Mouse (Mus musculus): ENCODE results near the gene Gpc2. TPM values are rescaled to one million over a fixed set of nuclear protein-coding genes. Genes with fewer than 3 reads are reported as not detected.
A peak's percentile ranks its signal among the peaks of the same experiment; 100 is the strongest.

The Gpc2 gene
- polyA plus RNA-seq, 1 experiment from 2014 or later = 34.9 TPM

DNA sequence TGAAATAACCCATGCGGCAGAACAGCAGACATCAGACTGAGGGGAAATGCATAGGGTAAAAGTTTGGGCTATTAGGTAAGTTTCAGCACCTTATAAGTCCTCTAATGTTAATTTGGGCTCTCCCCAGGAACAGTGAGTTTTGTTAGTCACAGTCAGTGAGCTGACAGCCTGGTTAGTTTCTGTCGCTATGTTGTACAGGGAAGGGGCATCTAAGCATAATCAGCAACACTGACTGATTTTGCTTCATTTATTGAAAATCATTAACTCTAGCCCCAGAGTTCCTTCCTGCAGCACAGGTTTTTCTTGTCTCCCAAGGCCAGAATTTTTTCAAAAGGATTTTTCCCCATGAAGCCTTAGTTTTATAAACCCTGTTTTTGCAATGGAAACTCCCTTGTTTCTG is 46.0 kb downstream of the Gpc2 start:
- Histone ChIP-seq H3K27me3 (replicated peaks; ENCODE audit: control insufficient read depth, insufficient read depth, low read length) (no peaks in the 10 kb centered on the region), H3K27ac (ENCODE audit: low read depth, low read length) (no peak overlapping the region), H3K9me3 (replicated peaks; ENCODE audit: control insufficient read depth, low read length) (no peaks in the 10 kb centered on the region), H3K4me1 (ENCODE audit: control insufficient read depth, insufficient read depth, low read length) (no peaks in the 10 kb centered on the region), H3K4me3 (ENCODE audit: low read depth, low read length) (no peak overlapping the region), H3K36me3 (ENCODE audit: control insufficient read depth, insufficient read depth, low read length) (no peaks in the 10 kb centered on the region), H3K9ac (ENCODE audit: low read length) (no peak overlapping the region), H3K4me2 (ENCODE audit: low read length) (no peak overlapping the region)
- no peak for DNase-seq (ENCODE audit: low spot score)
- 85% methylated on average over 2 of the region's 2 CpGs for WGBS
- ATAC-seq = no peak

GRCm38 (mm10) chr5:138229511-138229910 is 50.3 kb downstream of the Gpc2 start:
- ATAC-seq = no peak
- no peaks in the 10 kb centered on the region for H3K9me3 ChIP-seq (replicated peaks; ENCODE audit: control insufficient read depth, low read length)
- WGBS = 94% methylated on average over 3 of the region's 3 CpGs

DNA sequence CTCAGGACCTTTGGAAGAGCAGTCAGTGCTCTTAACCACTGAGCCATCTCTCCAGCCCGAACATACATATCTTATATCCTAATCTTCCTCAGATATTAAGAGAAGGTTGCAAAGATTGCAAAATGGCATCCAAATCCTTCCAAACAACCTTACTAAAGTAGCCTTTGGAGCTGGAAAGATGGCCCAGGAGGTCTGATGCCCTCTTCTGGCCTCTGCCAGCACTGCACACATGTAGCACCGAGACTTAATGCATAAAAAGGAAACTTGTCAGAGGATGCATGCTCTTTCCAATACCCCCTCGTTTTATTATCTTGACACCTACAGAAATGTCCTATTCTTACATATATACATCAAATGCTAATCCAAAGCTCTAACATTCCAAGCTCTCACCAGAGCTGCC is 51.8 kb downstream of the Gpc2 start:
- DNase-seq (ENCODE audit: low spot score) = peak; percentile 1
- Histone ChIP-seq H3K9ac (ENCODE audit: low read length) (no peak overlapping the region), H3K27me3 (replicated peaks; ENCODE audit: control insufficient read depth, insufficient read depth, low read length) (no peaks in the 10 kb centered on the region), H3K4me3 (ENCODE audit: low read depth, low read length) (no peak overlapping the region), H3K9me3 (replicated peaks; ENCODE audit: control insufficient read depth, low read length) (no peaks in the 10 kb centered on the region), H3K4me2 (ENCODE audit: low read length) (no peak overlapping the region), H3K36me3 (ENCODE audit: control insufficient read depth, insufficient read depth, low read length) (no peaks in the 10 kb centered on the region), H3K4me1 (ENCODE audit: control insufficient read depth, insufficient read depth, low read length) (no peaks in the 10 kb centered on the region), H3K27ac (ENCODE audit: low read depth, low read length) (no peak overlapping the region)
- WGBS = 58% methylated on average over 3 of the region's 3 CpGs
- no peak for ATAC-seq

More at GRCm38 (mm10) chr5:138229511-138229910, 50.3 kb downstream of the Gpc2 start:
- H3K4me3 ChIP-seq (ENCODE audit: low read depth, low read length) = no peak overlapping the region
- no peak overlapping the region for H3K9ac ChIP-seq (ENCODE audit: low read length)
- H3K36me3 ChIP-seq (ENCODE audit: control insufficient read depth, insufficient read depth, low read length) = no peaks in the 10 kb centered on the region
- no peak overlapping the region for H3K4me2 ChIP-seq (ENCODE audit: low read length)
- DNase-seq (ENCODE audit: low spot score) = no peak
- H3K27ac ChIP-seq (ENCODE audit: low read depth, low read length) = no peak overlapping the region
- H3K4me1 ChIP-seq (ENCODE audit: control insufficient read depth, insufficient read depth, low read length) = no peaks in the 10 kb centered on the region
- H3K27me3 ChIP-seq (replicated peaks; ENCODE audit: control insufficient read depth, insufficient read depth, low read length) = no peaks in the 10 kb centered on the region

DNA sequence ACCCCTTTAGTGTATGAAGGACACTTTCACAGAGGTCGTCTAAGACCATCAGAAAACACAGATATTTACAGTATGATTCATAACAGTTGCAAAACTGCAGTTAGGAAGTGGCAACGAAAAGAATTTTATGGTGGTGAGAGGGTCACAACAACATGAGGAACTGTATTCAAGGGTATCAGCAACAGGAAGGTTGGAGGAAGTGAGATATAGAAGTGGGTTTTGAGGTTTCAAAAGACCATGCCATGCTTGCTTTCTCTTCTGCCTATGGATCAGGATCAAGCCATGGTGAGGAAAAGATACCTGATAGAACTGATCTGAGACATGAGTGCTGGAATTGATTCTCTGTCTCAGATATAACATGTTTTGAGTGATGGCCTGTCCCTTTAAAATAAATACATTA is 52.4 kb downstream of the Gpc2 start:
- ATAC-seq (no peak), DNase-seq (ENCODE audit: low spot score) (no peak)
- Histone ChIP-seq H3K4me2 (ENCODE audit: low read length) (no peak overlapping the region), H3K27me3 (replicated peaks; ENCODE audit: control insufficient read depth, insufficient read depth, low read length) (no peaks in the 10 kb centered on the region), H3K9ac (ENCODE audit: low read length) (no peak overlapping the region), H3K4me3 (ENCODE audit: low read depth, low read length) (no peak overlapping the region), H3K9me3 (replicated peaks; ENCODE audit: control insufficient read depth, low read length) (no peaks in the 10 kb centered on the region), H3K27ac (ENCODE audit: low read depth, low read length) (no peak overlapping the region), H3K36me3 (ENCODE audit: control insufficient read depth, insufficient read depth, low read length) (no peaks in the 10 kb centered on the region), H3K4me1 (ENCODE audit: control insufficient read depth, insufficient read depth, low read length) (no peaks in the 10 kb centered on the region)
- 67% methylated on average over 2 of the region's 2 CpGs for WGBS

DNA sequence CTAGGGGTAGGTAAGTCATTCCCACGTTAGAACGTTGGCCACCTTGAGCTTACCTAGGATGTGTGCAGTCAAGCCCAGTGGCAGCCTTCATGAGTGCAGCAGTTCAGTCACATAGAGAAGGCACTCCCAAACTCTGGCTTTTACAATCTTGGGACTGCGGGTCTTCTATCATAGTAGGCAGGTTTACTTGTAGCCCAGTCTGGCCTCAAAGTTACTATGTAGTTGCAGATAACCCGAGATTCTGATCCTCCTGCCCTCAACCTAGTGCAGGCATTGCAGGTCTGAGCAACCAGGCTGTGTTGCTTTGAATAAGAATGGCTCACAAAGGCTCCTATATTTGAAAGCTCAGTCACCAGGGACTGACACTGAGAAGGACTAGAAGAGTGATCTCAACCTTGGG is 53.3 kb downstream of the Gpc2 start:
- no peak for ATAC-seq
- WGBS = 85% methylated on average over 4 of the region's 4 CpGs

DNA sequence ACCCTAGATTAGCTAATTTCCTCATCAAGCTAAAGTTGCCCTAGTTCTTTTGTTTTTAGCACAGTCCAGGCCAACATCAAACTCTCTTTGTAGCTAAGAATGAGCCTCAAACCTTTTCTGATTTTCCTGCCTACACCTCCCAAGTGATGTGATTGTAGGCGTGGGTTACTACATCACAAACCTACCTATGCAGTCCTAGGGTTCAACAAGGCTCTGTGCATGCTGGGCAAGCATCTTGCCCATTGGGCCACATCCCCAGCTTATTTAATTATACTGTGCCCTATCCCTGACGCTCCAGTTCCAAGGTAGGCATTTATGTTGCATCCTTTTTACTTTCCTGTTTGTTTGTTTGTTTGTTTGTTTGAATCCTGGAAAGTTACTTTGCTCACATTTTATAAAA is 54.1 kb downstream of the Gpc2 start, which contains the start of gene Nxpe5:
Gene Nxpe5, plus strand, starts transcription at position 199 of the 400 bp plus-strand sequence.
- Histone ChIP-seq H3K9ac (ENCODE audit: low read length) (no peak within 1 kb of the TSS), H3K36me3 (ENCODE audit: control insufficient read depth, insufficient read depth, low read length) (no peaks in the 10 kb centered on the region), H3K27ac (ENCODE audit: low read depth, low read length) (no peak within 1 kb of the TSS), H3K27me3 (replicated peaks; ENCODE audit: control insufficient read depth, insufficient read depth, low read length) (no peaks in the 10 kb centered on the region), H3K4me3 (ENCODE audit: low read depth, low read length) (no peak within 1 kb of the TSS), H3K9me3 (replicated peaks; ENCODE audit: control insufficient read depth, low read length) (no peaks in the 10 kb centered on the region), H3K4me2 (ENCODE audit: low read length) (no peak within 1 kb of the TSS), H3K4me1 (ENCODE audit: control insufficient read depth, insufficient read depth, low read length) (no peaks in the 10 kb centered on the region)
- DNase-seq (ENCODE audit: low spot score) (no peak), ATAC-seq (no peak)
- WGBS = 53% methylated on average over 2 of the region's 2 CpGs

More for the DNA sequence above, 53.3 kb downstream of the Gpc2 start:
- no peak overlapping the region for H3K4me2 ChIP-seq (ENCODE audit: low read length)
- no peak for DNase-seq (ENCODE audit: low spot score)
- no peak overlapping the region for H3K27ac ChIP-seq (ENCODE audit: low read depth, low read length)
- H3K4me3 ChIP-seq (ENCODE audit: low read depth, low read length) = no peak overlapping the region
- no peaks in the 10 kb centered on the region for H3K36me3 ChIP-seq (ENCODE audit: control insufficient read depth, insufficient read depth, low read length)
- no peaks in the 10 kb centered on the region for H3K9me3 ChIP-seq (replicated peaks; ENCODE audit: control insufficient read depth, low read length)
- H3K4me1 ChIP-seq (ENCODE audit: control insufficient read depth, insufficient read depth, low read length) = no peaks in the 10 kb centered on the region
- H3K9ac ChIP-seq (ENCODE audit: low read length) = no peak overlapping the region
- H3K27me3 ChIP-seq (replicated peaks; ENCODE audit: control insufficient read depth, insufficient read depth, low read length) = no peaks in the 10 kb centered on the region

Other genes starting within 250 kb of the Gpc2 start
- gene Smok3c, start 226.8 kb downstream of the Gpc2 start, polyA plus RNA-seq (2014; fragmentation: Nextera tagmentation; extraction: Ambion mirVana) = not detected in 2 replicates
- 32.6 and 36.6 TPM in 2 replicates for gene Zkscan1, start 194.9 kb downstream of the Gpc2 start, polyA plus RNA-seq (2014; fragmentation: Nextera tagmentation; extraction: Ambion mirVana)
- 137 and 147 TPM in 2 replicates for gene Zscan21, start 163.1 kb downstream of the Gpc2 start, polyA plus RNA-seq (2014; fragmentation: Nextera tagmentation; extraction: Ambion mirVana)
- 21.8 and 24.3 TPM in 2 replicates for gene Zfp113, start 124.3 kb downstream of the Gpc2 start, polyA plus RNA-seq (2014; fragmentation: Nextera tagmentation; extraction: Ambion mirVana)
- 249 and 270 TPM in 2 replicates for gene Cops6, start 118.9 kb downstream of the Gpc2 start, polyA plus RNA-seq (2014; fragmentation: Nextera tagmentation; extraction: Ambion mirVana)
- 16.4 and 17.0 TPM in 2 replicates for gene Ap4m1, start 108.0 kb downstream of the Gpc2 start, polyA plus RNA-seq (2014; fragmentation: Nextera tagmentation; extraction: Ambion mirVana)
- gene Mcm7, start 107.6 kb downstream of the Gpc2 start, polyA plus RNA-seq (2014; fragmentation: Nextera tagmentation; extraction: Ambion mirVana) = 176 and 181 TPM in 2 replicates
- gene Taf6, start 92.6 kb downstream of the Gpc2 start, polyA plus RNA-seq (2014; fragmentation: Nextera tagmentation; extraction: Ambion mirVana) = 95.4 and 96.5 TPM in 2 replicates
- 36.4 and 37.1 TPM in 2 replicates for gene Cnpy4, start 92.5 kb downstream of the Gpc2 start, polyA plus RNA-seq (2014; fragmentation: Nextera tagmentation; extraction: Ambion mirVana)
- gene Mblac1, start 85.7 kb downstream of the Gpc2 start, polyA plus RNA-seq (2014; fragmentation: Nextera tagmentation; extraction: Ambion mirVana) = 11.9 and 13.1 TPM in 2 replicates
- not detected in 2 replicates for gene Nxpe5, start 54.1 kb downstream of the Gpc2 start, polyA plus RNA-seq (2014; fragmentation: Nextera tagmentation; extraction: Ambion mirVana)
- gene Lamtor4, start 24.5 kb downstream of the Gpc2 start, polyA plus RNA-seq (2014; fragmentation: Nextera tagmentation; extraction: Ambion mirVana) = 73.7 and 88.2 TPM in 2 replicates
- gene BC037034, start 16.0 kb downstream of the Gpc2 start, polyA plus RNA-seq (2014; fragmentation: Nextera tagmentation; extraction: Ambion mirVana) = 8.9 and 9.8 TPM in 2 replicates
- gene Gal3st4, start 7.2 kb downstream of the Gpc2 start, polyA plus RNA-seq (2014; fragmentation: Nextera tagmentation; extraction: Ambion mirVana) = 1.3 and 1.8 TPM in 2 replicates
- gene Gm43720, start within 50 bp of the Gpc2 start, polyA plus RNA-seq (2014; fragmentation: Nextera tagmentation; extraction: Ambion mirVana) = 0.09 TPM in 1 of 2 replicates, not detected in the other
- gene Stag3, start 235 bp upstream of the Gpc2 start, polyA plus RNA-seq (2014; fragmentation: Nextera tagmentation; extraction: Ambion mirVana) = 2.3 and 4.0 TPM in 2 replicates
- gene Pvrig, start 62.0 kb upstream of the Gpc2 start, polyA plus RNA-seq (2014; fragmentation: Nextera tagmentation; extraction: Ambion mirVana) = not detected in 2 replicates
- gene Zfp157, start 161.5 kb upstream of the Gpc2 start, polyA plus RNA-seq (2014; fragmentation: Nextera tagmentation; extraction: Ambion mirVana) = 70.1 and 78.7 TPM in 2 replicates

All from forebrain, embryonic 14.5 days (tissue).